9 mouse cellular contexts compared by ENCODE assay signal in the genomic region with DNA sequence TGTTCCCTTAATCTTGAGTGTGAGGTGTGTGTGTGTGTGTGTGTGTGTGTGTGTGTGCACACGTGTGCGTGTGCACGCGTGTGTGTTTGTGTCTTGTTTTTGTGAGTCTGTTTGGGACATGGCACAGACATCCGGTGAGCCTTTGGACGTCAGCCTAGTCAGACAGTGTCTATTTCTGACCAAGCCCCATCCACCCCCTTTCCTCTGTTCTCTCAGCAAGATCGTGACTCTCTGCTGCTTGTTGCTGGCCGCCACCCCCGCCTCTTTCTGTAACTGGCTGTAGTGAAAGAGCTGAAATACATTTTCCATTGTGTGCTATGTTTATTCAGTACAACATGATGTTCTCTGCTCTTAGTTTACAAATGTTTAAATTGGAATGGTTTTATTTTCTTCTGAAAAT. TPM values are rescaled to one million over a fixed set of nuclear protein-coding genes. Genes with fewer than 3 reads are reported as not detected.
A peak's percentile ranks its signal among the peaks of the same experiment; 100 is the strongest.
DNase-seq lines count a peak whose midpoint lies in the region; ATAC-seq and TF ChIP-seq lines count a peak whose summit lies in the region.
"Had no signal": no experiment of that assay in that cellular context is flagged by ENCODE, and none has a peak within 500 bp of the region (broad histone marks: within the 10 kb centered on the region; RNA-seq: fewer than 3 reads in every experiment).

No protein-coding gene starts in this region.

- no peak overlapping the region for H3K9ac ChIP-seq in forebrain, postnatal 0 days
- H3K9ac ChIP-seq in forebrain, embryonic 15.5 days (replicated peaks), result no peak overlapping the region
- no peak overlapping the region for H3K9ac ChIP-seq in midbrain, embryonic 11.5 days (ENCODE audit: low read length)
- no peak overlapping the region for H3K9ac ChIP-seq in midbrain, embryonic 13.5 days (replicated peaks)
- no peak overlapping the region for H3K9ac ChIP-seq in hindbrain, postnatal 0 days (replicated peaks; ENCODE audit: low read length)
- H3K9ac ChIP-seq: limb, embryonic 12.5 days had no signal

- H3K27me3 ChIP-seq in forebrain, postnatal 0 days (ENCODE audit: insufficient read depth, low read length), result no peaks in the 10 kb centered on the region
- no peaks in the 10 kb centered on the region for H3K27me3 ChIP-seq in forebrain, embryonic 15.5 days
- H3K27me3 ChIP-seq in midbrain, embryonic 11.5 days (ENCODE audit: control insufficient read depth, insufficient read depth, low read length), result no peaks in the 10 kb centered on the region
- no peaks in the 10 kb centered on the region for H3K27me3 ChIP-seq in midbrain, embryonic 13.5 days
- H3K27me3 ChIP-seq in hindbrain, postnatal 0 days (ENCODE audit: insufficient read depth, low read length), result no peaks in the 10 kb centered on the region

- DNase-seq in forebrain, postnatal 0 days, result peak; percentile 3
- no peak for DNase-seq in midbrain, embryonic 11.5 days (ENCODE audit: low spot score, missing footprints)
- peak; percentile 11 for DNase-seq in hindbrain, postnatal 0 days (ENCODE audit: low spot score)
- DNase-seq in right cerebral cortex, postnatal 10 days (ENCODE audit: low spot score in 2 of 2), result peak; percentile 42 to 57
- no peak for DNase-seq in spleen, postnatal 10 days (ENCODE audit: low spot score in 2 of 2)
- no peak for DNase-seq in thymus, adult 18-20 months

- H3K27ac ChIP-seq in forebrain, postnatal 0 days (ENCODE audit: low read depth, low read length), result no peak overlapping the region
- no peak overlapping the region for H3K27ac ChIP-seq in forebrain, embryonic 15.5 days (replicated peaks)
- no peak overlapping the region for H3K27ac ChIP-seq in midbrain, embryonic 11.5 days (ENCODE audit: low read depth, low read length)
- no peak overlapping the region for H3K27ac ChIP-seq in midbrain, embryonic 13.5 days
- H3K27ac ChIP-seq in hindbrain, postnatal 0 days, result no peak overlapping the region
- H3K27ac ChIP-seq: limb, embryonic 12.5 days had no signal

- H3K9me3 ChIP-seq in forebrain, postnatal 0 days (ENCODE audit: low read length), result no peaks in the 10 kb centered on the region
- no peaks in the 10 kb centered on the region for H3K9me3 ChIP-seq in forebrain, embryonic 15.5 days
- no peaks in the 10 kb centered on the region for H3K9me3 ChIP-seq in midbrain, embryonic 11.5 days (ENCODE audit: control insufficient read depth, low read length)
- no peaks in the 10 kb centered on the region for H3K9me3 ChIP-seq in midbrain, embryonic 13.5 days
- H3K9me3 ChIP-seq in hindbrain, postnatal 0 days (ENCODE audit: low read length), result no peaks in the 10 kb centered on the region
- H3K9me3 ChIP-seq: limb, embryonic 12.5 days had no signal

- no peak overlapping the region for H3K4me3 ChIP-seq in forebrain, postnatal 0 days (ENCODE audit: low read depth, low read length)
- no peak overlapping the region for H3K4me3 ChIP-seq in forebrain, embryonic 15.5 days
- no peak overlapping the region for H3K4me3 ChIP-seq in midbrain, embryonic 11.5 days (ENCODE audit: low read depth, low read length)
- no peak overlapping the region for H3K4me3 ChIP-seq in midbrain, embryonic 13.5 days (replicated peaks)
- no peak overlapping the region for H3K4me3 ChIP-seq in hindbrain, postnatal 0 days (ENCODE audit: low read length)
- H3K4me3 ChIP-seq: limb, embryonic 12.5 days had no signal

- no peaks in the 10 kb centered on the region for H3K36me3 ChIP-seq in forebrain, postnatal 0 days (ENCODE audit: insufficient read depth)
- H3K36me3 ChIP-seq in forebrain, embryonic 15.5 days, result no peaks in the 10 kb centered on the region
- no peaks in the 10 kb centered on the region for H3K36me3 ChIP-seq in midbrain, embryonic 11.5 days (ENCODE audit: control insufficient read depth, insufficient read depth, low read length)
- no peaks in the 10 kb centered on the region for H3K36me3 ChIP-seq in midbrain, embryonic 13.5 days
- H3K36me3 ChIP-seq in hindbrain, postnatal 0 days (ENCODE audit: insufficient read depth, low read length), result no peaks in the 10 kb centered on the region
- H3K36me3 ChIP-seq: limb, embryonic 12.5 days had no signal

- no peaks in the 10 kb centered on the region for H3K4me1 ChIP-seq in forebrain, postnatal 0 days (ENCODE audit: insufficient read depth)
- no peaks in the 10 kb centered on the region for H3K4me1 ChIP-seq in forebrain, embryonic 15.5 days
- H3K4me1 ChIP-seq in midbrain, embryonic 11.5 days (ENCODE audit: control insufficient read depth, insufficient read depth, low read length), result no peaks in the 10 kb centered on the region
- H3K4me1 ChIP-seq in midbrain, embryonic 13.5 days (replicated peaks), result no peaks in the 10 kb centered on the region
- H3K4me1 ChIP-seq in hindbrain, postnatal 0 days (ENCODE audit: insufficient read depth, low read length), result no peaks in the 10 kb centered on the region
- H3K4me1 ChIP-seq: limb, embryonic 12.5 days had no signal

- WGBS in forebrain, postnatal 0 days, result 65% methylated on average over 9 of the region's 9 CpGs
- 63% methylated on average over 9 of the region's 9 CpGs for WGBS in forebrain, embryonic 15.5 days
- WGBS in midbrain, embryonic 11.5 days, result 69% methylated on average over 9 of the region's 9 CpGs
- 61% methylated on average over 9 of the region's 9 CpGs for WGBS in midbrain, embryonic 13.5 days
- 58% methylated on average over 9 of the region's 9 CpGs for WGBS in hindbrain, postnatal 0 days

- no peak for TF ChIP-seq CTCF in forebrain, postnatal 0 days (IDR thresholded peaks at IDR 0.05; ENCODE audit: low read depth)
- TF ChIP-seq CTCF in hindbrain, postnatal 0 days (IDR thresholded peaks at IDR 0.05; ENCODE audit: low read depth), result no peak

- peak; percentile 80 for ATAC-seq in forebrain, postnatal 0 days
- ATAC-seq in forebrain, embryonic 15.5 days (replicated peaks), result no peak
- 0 out of 2 replicates have a peak, but pooled peaks have one; percentile 42 for ATAC-seq in midbrain, embryonic 11.5 days (ENCODE audit: low FRiP score)
- no peak for ATAC-seq in midbrain, embryonic 13.5 days
- ATAC-seq in hindbrain, postnatal 0 days, result peak; percentile 58; the same call in 1 of the 2 replicates

- H3K4me2 ChIP-seq in forebrain, postnatal 0 days (ENCODE audit: low read depth), result no peak overlapping the region
- no peak overlapping the region for H3K4me2 ChIP-seq in forebrain, embryonic 15.5 days (replicated peaks)
- no peak overlapping the region for H3K4me2 ChIP-seq in midbrain, embryonic 11.5 days
- no peak overlapping the region for H3K4me2 ChIP-seq in midbrain, embryonic 13.5 days (replicated peaks)
- H3K4me2 ChIP-seq in hindbrain, postnatal 0 days (ENCODE audit: low read depth, low read length), result no peak overlapping the region
- H3K4me2 ChIP-seq: limb, embryonic 12.5 days had no signal

RNA-seq across cellular contexts. Expression of gene Cnga2, which starts 20.6 kb away (rescaled TPM):
- total RNA-seq in forebrain, postnatal 0 days (2014; rRNA removed), result 0.23 and 0.24 TPM in 2 replicates
- 0.06 TPM in 2 replicates for polyA plus RNA-seq in forebrain, postnatal 0 days (2015; fragmentation: Nextera tagmentation; extraction: Ambion mirVana)
- 0.09 TPM in 2 replicates for polyA plus RNA-seq in forebrain, embryonic 15.5 days (2015; fragmentation: Nextera tagmentation; extraction: Ambion mirVana)
- 0.08 and 0.11 TPM in 2 replicates for polyA plus RNA-seq in midbrain, embryonic 11.5 days (2014; fragmentation: Nextera tagmentation; extraction: Ambion mirVana)
- 0.10 and 0.11 TPM in 2 replicates for polyA plus RNA-seq in midbrain, embryonic 13.5 days (2015; fragmentation: Nextera tagmentation; extraction: Ambion mirVana)
- 0.05 and 0.25 TPM in 2 replicates for total RNA-seq in hindbrain, postnatal 0 days (2014; rRNA removed)
- 0.09 and 0.15 TPM in 2 replicates for polyA plus RNA-seq in hindbrain, postnatal 0 days (2015; fragmentation: Nextera tagmentation; extraction: Ambion mirVana)

RNA-seq across cellular contexts. Expression of gene Fate1, which starts 39.5 kb away (rescaled TPM):
- total RNA-seq in forebrain, postnatal 0 days (2014; rRNA removed), result 0.23 and 0.81 TPM in 2 replicates
- polyA plus RNA-seq in forebrain, postnatal 0 days (2015; fragmentation: Nextera tagmentation; extraction: Ambion mirVana), result not detected in 2 replicates
- polyA plus RNA-seq in forebrain, embryonic 15.5 days (2015; fragmentation: Nextera tagmentation; extraction: Ambion mirVana), result not detected in 2 replicates
- not detected in 2 replicates for polyA plus RNA-seq in midbrain, embryonic 11.5 days (2014; fragmentation: Nextera tagmentation; extraction: Ambion mirVana)
- polyA plus RNA-seq in midbrain, embryonic 13.5 days (2015; fragmentation: Nextera tagmentation; extraction: Ambion mirVana), result not detected in 2 replicates
- total RNA-seq in hindbrain, postnatal 0 days (2014; rRNA removed), result not detected in 2 replicates
- 0.20 TPM in 1 of 2 replicates, not detected in the other for polyA plus RNA-seq in hindbrain, postnatal 0 days (2015; fragmentation: Nextera tagmentation; extraction: Ambion mirVana)
- polyA plus RNA-seq: limb, embryonic 12.5 days had no signal

RNA-seq across cellular contexts. Expression of gene Prrg3, which starts 49.8 kb away (rescaled TPM):
- 16.8 and 16.9 TPM in 2 replicates for total RNA-seq in forebrain, postnatal 0 days (2014; rRNA removed)
- polyA plus RNA-seq in forebrain, postnatal 0 days (2015; fragmentation: Nextera tagmentation; extraction: Ambion mirVana), result 3.6 and 7.5 TPM in 2 replicates
- 8.8 and 9.1 TPM in 2 replicates for polyA plus RNA-seq in forebrain, embryonic 15.5 days (2015; fragmentation: Nextera tagmentation; extraction: Ambion mirVana)
- polyA plus RNA-seq in midbrain, embryonic 11.5 days (2014; fragmentation: Nextera tagmentation; extraction: Ambion mirVana), result 6.6 and 8.4 TPM in 2 replicates
- polyA plus RNA-seq in midbrain, embryonic 13.5 days (2015; fragmentation: Nextera tagmentation; extraction: Ambion mirVana), result 10.0 and 12.0 TPM in 2 replicates
- 18.2 and 39.7 TPM in 2 replicates for total RNA-seq in hindbrain, postnatal 0 days (2014; rRNA removed)
- polyA plus RNA-seq in hindbrain, postnatal 0 days (2015; fragmentation: Nextera tagmentation; extraction: Ambion mirVana), result 8.4 and 9.1 TPM in 2 replicates

Comparison
In these comparisons a context has a peak if more than half of its experiments do, and no peak if none do; other contexts are left out.
1. ATAC-seq: peak in forebrain, postnatal 0 days (single experiment), midbrain, embryonic 11.5 days (single experiment) and hindbrain, postnatal 0 days (single experiment); none in forebrain, embryonic 15.5 days (single experiment) and midbrain, embryonic 13.5 days (single experiment).
2. DNase-seq: peak in forebrain, postnatal 0 days (single experiment), hindbrain, postnatal 0 days (single experiment) and right cerebral cortex, postnatal 10 days (2 of 2); none in midbrain, embryonic 11.5 days (single experiment), spleen, postnatal 10 days (0 of 2) and thymus, adult 18-20 months (0 of 2).